Mouse (Mus musculus) stomach, embryonic 16.5 days (tissue): ENCODE measurements around the gene 4930519P11Rik. TPM values are rescaled to one million over a fixed set of nuclear protein-coding genes. Genes with fewer than 3 reads are reported as not detected.
A peak's percentile ranks its signal among the peaks of the same experiment; 100 is the strongest.

Experiments
- ATAC-seq: fragments of 200-750 bp; cut with Nextera tagmentation; 2 replicates; pipeline ENCODE4 v1.8.0; 2017; ENCODE audit warnings: moderate number of reproducible peaks, moderate TSS enrichment; ENCODE audit not compliant: insufficient read depth, low FRiP score
- H3K27ac ChIP-seq: fragments of 300-500 bp; sonication (generic); 2 replicates; pipeline ENCODE4 v1.5.1; 2014; ENCODE audit warnings: low read length
- H3K27me3 ChIP-seq: fragments of 300-500 bp; sonication (generic); 2 replicates; pipeline ENCODE4 v1.6.1; 2014; ENCODE audit warnings: low read length, control low read depth, mixed read lengths; ENCODE audit not compliant: control insufficient read depth, insufficient read depth
- H3K36me3 ChIP-seq: fragments of 300-500 bp; sonication (generic); 2 replicates; pipeline ENCODE4 v1.6.1; 2014; ENCODE audit warnings: low read length; ENCODE audit not compliant: control insufficient read depth, insufficient read depth
- H3K4me1 ChIP-seq: fragments of 300-500 bp; sonication (generic); 2 replicates; pipeline ENCODE4 v1.6.1; 2014; ENCODE audit warnings: low read length, control low read depth, mixed read lengths; ENCODE audit not compliant: control insufficient read depth, insufficient read depth
- H3K4me2 ChIP-seq: fragments of 300-500 bp; sonication (generic); 2 replicates; pipeline ENCODE4 v1.6.1; 2014; ENCODE audit warnings: low read depth, low read length, mixed read lengths
- H3K4me3 ChIP-seq: fragments of 300-500 bp; sonication (generic); replicated peaks from 2 replicates; pipeline ENCODE4 v1.5.1; 2014; ENCODE audit warnings: mild to moderate bottlenecking, low read length
- H3K9ac ChIP-seq: fragments of 300-500 bp; sonication (generic); 2 replicates; pipeline ENCODE4 v1.6.1; 2014; ENCODE audit warnings: low read length
- H3K9me3 ChIP-seq: fragments of 300-500 bp; sonication (generic); replicated peaks from 2 replicates; pipeline ENCODE4 v1.6.1; 2016; ENCODE audit warnings: low read length, control low read depth; ENCODE audit not compliant: control insufficient read depth
- WGBS: fragments of 180-500 bp; shearing (Covaris S2); extraction: QIAGEN DNeasy Blood & Tissue Kit; methylation state at CpG from one replicate; pipeline ENCODE4 v1.1.7; 2014; 5-methylcytosine and 5-hydroxymethylcytosine counted together
- polyA plus RNA-seq: library from polyadenylated mRNA; unstranded; fragments of >200 nt; fragmentation: Nextera tagmentation; extraction: Ambion mirVana; gene quantifications from 2 replicates; pipeline ENCODE4 v1.2.1, GENCODE M21; 2015

The 4930519P11Rik gene
- polyA plus RNA-seq, 1 experiment from 2014 or later, result not detected

DNA sequence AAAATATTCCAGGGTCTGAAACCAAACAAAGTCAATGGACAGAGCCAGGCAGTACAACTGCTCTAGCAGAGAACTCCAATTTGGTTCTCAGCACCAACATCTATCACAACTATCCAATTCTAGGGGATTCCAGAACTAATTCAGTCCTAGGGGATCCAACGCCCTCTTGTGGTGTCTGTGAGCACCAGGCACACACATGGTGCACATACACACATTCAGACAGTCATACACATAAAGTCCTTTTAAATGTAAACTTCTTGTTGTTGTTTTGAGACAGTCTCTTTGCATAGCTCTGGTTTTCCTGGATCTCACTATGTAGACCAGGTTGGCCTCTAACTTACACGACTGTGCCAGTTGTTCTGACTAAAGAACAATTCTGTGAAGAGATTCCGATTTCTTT lies 37.2 kb upstream of the 4930519P11Rik start:
- no peak for ATAC-seq
- 77% methylated on average over 3 of the region's 3 CpGs for WGBS

DNA sequence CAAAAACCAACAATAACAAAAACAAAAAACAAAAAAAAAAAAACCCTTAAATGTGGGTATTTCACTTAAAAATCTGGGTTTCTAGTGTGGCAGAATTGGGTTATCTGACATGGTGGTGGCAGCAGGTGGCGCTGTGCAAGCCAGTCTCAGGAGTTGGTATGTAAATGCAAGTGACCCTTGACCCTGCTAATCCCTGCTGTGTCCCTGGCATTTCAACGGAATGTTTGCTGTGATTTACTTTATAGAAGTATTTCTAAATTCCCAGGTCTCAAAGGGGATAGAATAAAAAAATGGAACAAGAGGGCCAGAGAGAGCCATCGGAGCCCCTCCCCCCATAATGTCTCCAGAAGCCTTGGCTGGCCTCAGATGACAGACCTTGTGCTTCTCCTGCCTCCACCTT lies 34.8 kb upstream of the 4930519P11Rik start:
- Histone ChIP-seq H3K27ac (no peak overlapping the region), H3K4me3 (no peak overlapping the region), H3K27me3 (no peaks in the 10 kb centered on the region), H3K9ac (no peak overlapping the region), H3K36me3 (no peaks in the 10 kb centered on the region), H3K4me2 (no peak overlapping the region), H3K4me1 (no peaks in the 10 kb centered on the region; the same call in 1 of the 2 replicates), H3K9me3 (0 out of 2 replicates have a peak, but pooled peaks cover 3% of the 10 kb centered on the region)
- WGBS, result 28% methylated on average over 3 of the region's 3 CpGs
- ATAC-seq, result no peak

More for the DNA sequence above, 37.2 kb upstream of the 4930519P11Rik start:
- Histone ChIP-seq H3K27me3 (no peaks in the 10 kb centered on the region), H3K9me3 (0 out of 2 replicates have a peak, but pooled peaks cover 3% of the 10 kb centered on the region), H3K4me3 (no peak overlapping the region), H3K36me3 (no peaks in the 10 kb centered on the region), H3K4me1 (no peaks in the 10 kb centered on the region; the same call in 1 of the 2 replicates), H3K4me2 (no peak overlapping the region), H3K27ac (peak overlapping the region; percentile 90), H3K9ac (no peak overlapping the region)

GRCm38 (mm10) chr2:154646634-154647033 lies 33.4 kb upstream of the 4930519P11Rik start:
- no peak for ATAC-seq
- H3K27me3 ChIP-seq, result no peaks in the 10 kb centered on the region
- H3K9me3 ChIP-seq, result 0 out of 2 replicates have a peak, but pooled peaks cover 3% of the 10 kb centered on the region
- no peaks in the 10 kb centered on the region for H3K36me3 ChIP-seq
- no peak overlapping the region for H3K9ac ChIP-seq
- H3K27ac ChIP-seq, result no peak overlapping the region
- 78% methylated on average over 5 of the region's 5 CpGs for WGBS
- no peak overlapping the region for H3K4me2 ChIP-seq
- no peak overlapping the region for H3K4me3 ChIP-seq
- H3K4me1 ChIP-seq, result no peaks in the 10 kb centered on the region; the same call in 1 of the 2 replicates

- Histone ChIP-seq H3K9ac (no peak overlapping the region), H3K4me3 (no peak overlapping the region), H3K27me3 (no peaks in the 10 kb centered on the region), H3K27ac (peak overlapping the region; percentile 51; the same call in 1 of the 2 replicates), H3K4me2 (no peak overlapping the region), H3K36me3 (peaks cover 8% of the 10 kb centered on the region), H3K4me1 (no peaks in the 10 kb centered on the region), H3K9me3 (peaks cover 6% of the 10 kb centered on the region; the same call in 1 of the 2 replicates)
- no peak for ATAC-seq
- WGBS, result 69% methylated on average over 6 of the region's 6 CpGs
Measured at GRCm38 (mm10) chr2:154642712-154643385, 29.6 kb upstream of the 4930519P11Rik start.

DNA sequence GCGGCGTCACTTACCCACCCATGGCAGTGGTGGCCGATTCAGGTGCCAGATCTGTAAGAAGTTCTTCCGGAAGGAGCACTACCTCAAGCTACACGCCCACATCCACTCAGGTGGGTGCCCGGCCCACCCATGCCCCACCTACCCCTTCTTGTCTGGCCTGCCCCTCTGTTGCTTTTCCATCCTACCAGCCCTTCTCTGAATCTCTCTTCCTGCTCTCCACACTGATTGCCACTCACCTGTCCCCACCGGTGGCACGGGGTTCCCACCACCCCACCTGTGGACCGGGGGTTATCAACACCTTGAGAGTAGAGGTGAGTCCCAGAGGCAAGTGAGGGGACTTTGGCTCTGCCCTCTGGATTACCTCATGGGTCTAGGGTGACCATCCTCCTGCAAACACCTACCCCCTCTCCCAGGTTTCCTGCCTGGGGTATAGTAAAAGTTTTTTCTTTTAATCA lies 28.8 kb upstream of the 4930519P11Rik start:
- 80% methylated on average over 9 of the region's 9 CpGs for WGBS
- H3K4me1 ChIP-seq, result no peaks in the 10 kb centered on the region
- no peak overlapping the region for H3K4me2 ChIP-seq
- no peak overlapping the region for H3K4me3 ChIP-seq
- peaks cover 6% of the 10 kb centered on the region; the same call in 1 of the 2 replicates for H3K9me3 ChIP-seq
- no peak for ATAC-seq
- H3K27me3 ChIP-seq, result no peaks in the 10 kb centered on the region
- no peak overlapping the region for H3K9ac ChIP-seq
- H3K27ac ChIP-seq, result no peak overlapping the region
- H3K36me3 ChIP-seq, result peaks cover 8% of the 10 kb centered on the region

DNA sequence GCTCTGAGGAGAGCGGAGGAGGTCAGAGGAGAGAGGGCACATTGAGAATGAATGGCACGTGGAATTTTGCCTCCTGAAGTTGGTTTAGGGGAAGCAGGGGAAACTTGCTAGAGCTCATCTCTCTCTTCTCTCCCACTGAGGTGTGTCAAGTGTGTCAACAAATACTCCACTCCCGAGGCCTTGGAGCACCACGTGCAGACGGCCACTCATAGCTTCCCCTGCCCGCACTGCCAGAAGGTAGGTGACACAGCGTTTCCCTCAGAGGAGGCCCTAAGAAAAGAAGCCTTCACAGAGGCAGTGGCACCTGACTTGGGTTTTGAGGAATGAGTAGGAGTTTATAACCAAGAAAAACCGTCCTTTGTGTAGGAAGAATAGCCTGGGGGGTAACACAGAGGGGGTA lies 27.9 kb upstream of the 4930519P11Rik start:
- no peak overlapping the region for H3K27ac ChIP-seq
- H3K4me3 ChIP-seq, result no peak overlapping the region
- no peak overlapping the region for H3K9ac ChIP-seq
- no peak overlapping the region for H3K4me2 ChIP-seq
- WGBS, result 69% methylated on average over 8 of the region's 8 CpGs
- no peaks in the 10 kb centered on the region for H3K27me3 ChIP-seq
- H3K4me1 ChIP-seq, result no peaks in the 10 kb centered on the region
- ATAC-seq, result no peak
- peaks cover 8% of the 10 kb centered on the region for H3K36me3 ChIP-seq
- peaks cover 6% of the 10 kb centered on the region; the same call in 1 of the 2 replicates for H3K9me3 ChIP-seq

- H3K9me3 ChIP-seq, result peaks cover 6% of the 10 kb centered on the region; the same call in 1 of the 2 replicates
- H3K36me3 ChIP-seq, result peaks cover 8% of the 10 kb centered on the region
- 75% methylated on average over 4 of the region's 4 CpGs for WGBS
- no peak overlapping the region; the same call in 1 of the 2 replicates for H3K27ac ChIP-seq
- no peak overlapping the region for H3K4me2 ChIP-seq
- no peaks in the 10 kb centered on the region for H3K4me1 ChIP-seq
- no peak overlapping the region for H3K4me3 ChIP-seq
- no peak overlapping the region for H3K9ac ChIP-seq
- ATAC-seq, result no peak
- no peaks in the 10 kb centered on the region for H3K27me3 ChIP-seq
Measured at GRCm38 (mm10) chr2:154639115-154639514, 25.9 kb upstream of the 4930519P11Rik start.

- H3K36me3 ChIP-seq, result peaks cover 8% of the 10 kb centered on the region
- ATAC-seq, result no peak
- H3K4me3 ChIP-seq, result no peak overlapping the region
- no peak overlapping the region for H3K4me2 ChIP-seq
- no peaks in the 10 kb centered on the region for H3K4me1 ChIP-seq
- H3K27me3 ChIP-seq, result no peaks in the 10 kb centered on the region
- no peak overlapping the region for H3K9ac ChIP-seq
- H3K9me3 ChIP-seq, result peaks cover 6% of the 10 kb centered on the region; the same call in 1 of the 2 replicates
- H3K27ac ChIP-seq, result no peak overlapping the region
- WGBS, result 91% methylated on average over 3 of the region's 3 CpGs
Measured at GRCm38 (mm10) chr2:154638521-154638920, 25.3 kb upstream of the 4930519P11Rik start.

GRCm38 (mm10) chr2:154635826-154636225 lies 22.6 kb upstream of the 4930519P11Rik start:
- Histone ChIP-seq H3K36me3 (peaks cover 8% of the 10 kb centered on the region), H3K4me1 (no peaks in the 10 kb centered on the region), H3K4me2 (no peak overlapping the region), H3K9ac (no peak overlapping the region), H3K9me3 (peaks cover 6% of the 10 kb centered on the region; the same call in 1 of the 2 replicates), H3K27ac (no peak overlapping the region), H3K27me3 (no peaks in the 10 kb centered on the region), H3K4me3 (no peak overlapping the region)
- no peak for ATAC-seq
- WGBS, result 89% methylated on average over 2 of the region's 2 CpGs
